Mouse (Mus musculus) lung, embryonic 14.5 days (tissue): ENCODE results near the gene Zbtb20. TPM values are rescaled to one million over a fixed set of nuclear protein-coding genes. Genes with fewer than 3 reads are reported as not detected.

Experiments used
- ATAC-seq: fragments of 200-750 bp; cut with Nextera tagmentation; 2 replicates; pipeline ENCODE4 v1.8.0; 2017; ENCODE audit warnings: mild to moderate bottlenecking, moderate TSS enrichment, moderate library complexity; ENCODE audit not compliant: insufficient read depth
- DNase-seq: peaks from one replicate; pipeline ENCODE4 v3.0.0-alpha.2; 2015
- H3K27ac ChIP-seq: fragments of 300-500 bp; sonication (generic); 2 replicates; pipeline ENCODE4 v1.5.1; 2014; ENCODE audit warnings: low read depth, mild to moderate bottlenecking, moderate library complexity
- H3K27me3 ChIP-seq: fragments of 300-500 bp; sonication (generic); 2 replicates; pipeline ENCODE4 v1.6.1; 2014; ENCODE audit warnings: low read length, control low read depth; ENCODE audit not compliant: insufficient read depth
- H3K36me3 ChIP-seq: fragments of 300-500 bp; sonication (generic); 2 replicates; pipeline ENCODE4 v1.6.1; 2014; ENCODE audit warnings: control low read depth; ENCODE audit not compliant: insufficient read depth
- H3K4me1 ChIP-seq: fragments of 300-500 bp; sonication (generic); 2 replicates; pipeline ENCODE4 v1.6.1; 2014; ENCODE audit warnings: antibody characterized with exemption, control low read depth; ENCODE audit not compliant: insufficient read depth
- H3K4me2 ChIP-seq: fragments of 300-500 bp; sonication (generic); 2 replicates; pipeline ENCODE4 v1.6.1; 2014; ENCODE audit warnings: mild to moderate bottlenecking
- H3K4me3 ChIP-seq: fragments of 300-500 bp; sonication (generic); 2 replicates; pipeline ENCODE4 v1.5.1; 2014; ENCODE audit warnings: low read depth, low read length
- H3K9ac ChIP-seq: fragments of 300-500 bp; sonication (generic); 2 replicates; pipeline ENCODE4 v1.6.1; 2014
- H3K9me3 ChIP-seq: fragments of 300-500 bp; sonication (generic); 2 replicates; pipeline ENCODE4 v1.6.1; 2016; ENCODE audit warnings: low read depth, low read length, control low read depth
- CTCF ChIP-seq: IDR thresholded peaks from 2 replicates; pipeline ENCODE4 v1.5.1; 2016; ENCODE audit warnings: antibody characterized with exemption, low read depth
- WGBS: fragments of 180-500 bp; shearing (Covaris S2); extraction: QIAGEN DNeasy Blood & Tissue Kit; methylation state at CpG from one replicate; pipeline ENCODE4 v1.1.7; 2014; 5-methylcytosine and 5-hydroxymethylcytosine counted together
- polyA plus RNA-seq: library from polyadenylated mRNA; unstranded; fragments of >200 nt; fragmentation: Nextera tagmentation; extraction: Ambion mirVana; gene quantifications from 2 replicates; pipeline ENCODE4 v1.2.1, GENCODE M21; 2014

Gene Zbtb20
- polyA plus RNA-seq, 1 experiment from 2014 or later: 17.6 TPM

- Histone ChIP-seq H3K27ac (no peak overlapping the region), H3K9ac (no peak overlapping the region), H3K36me3 (no peaks in the 10 kb centered on the region), H3K9me3 (no peaks in the 10 kb centered on the region), H3K4me2 (no peak overlapping the region), H3K4me3 (no peak overlapping the region), H3K27me3 (no peaks in the 10 kb centered on the region), H3K4me1 (no peaks in the 10 kb centered on the region)
- no peak for TF ChIP-seq CTCF
- 74% methylated on average over 6 of the region's 6 CpGs for WGBS
- DNase-seq: no peak
- no peak for ATAC-seq
Measured at GRCm38 (mm10) chr16:43655183-43655787, 779.6 kb downstream of the Zbtb20 start.

- Histone ChIP-seq H3K36me3 (no peaks in the 10 kb centered on the region), H3K27me3 (no peaks in the 10 kb centered on the region), H3K9me3 (no peaks in the 10 kb centered on the region), H3K4me3 (no peak overlapping the region), H3K9ac (no peak overlapping the region), H3K4me1 (no peaks in the 10 kb centered on the region), H3K4me2 (no peak overlapping the region), H3K27ac (no peak overlapping the region)
- no peak for ATAC-seq
- WGBS: 86% methylated on average over 5 of the region's 5 CpGs
- no peak for TF ChIP-seq CTCF
- no peak for DNase-seq
Measured at GRCm38 (mm10) chr16:43661576-43661975, 785.9 kb downstream of the Zbtb20 start.

GRCm38 (mm10) chr16:43662124-43663004 lies 786.7 kb downstream of the Zbtb20 start:
- no peak overlapping the region for H3K4me3 ChIP-seq
- DNase-seq (no peak), ATAC-seq (no peak)
- no peaks in the 10 kb centered on the region for H3K27me3 ChIP-seq
- no peaks in the 10 kb centered on the region for H3K4me1 ChIP-seq
- H3K4me2 ChIP-seq: no peak overlapping the region
- WGBS: 84% methylated on average over 10 of the region's 10 CpGs
- no peak overlapping the region for H3K27ac ChIP-seq
- H3K9me3 ChIP-seq: no peaks in the 10 kb centered on the region
- no peaks in the 10 kb centered on the region for H3K36me3 ChIP-seq
- no peak overlapping the region for H3K9ac ChIP-seq
- no peak for TF ChIP-seq CTCF

GRCm38 (mm10) chr16:43663978-43664579 lies 788.4 kb downstream of the Zbtb20 start, which contains the start of gene Tigit:
Gene Tigit, minus strand, starts transcription at chr16:43664146.
- Histone ChIP-seq H3K27ac (no peak within 1 kb of the TSS), H3K36me3 (no peaks in the 10 kb centered on the region), H3K4me1 (no peaks in the 10 kb centered on the region), H3K4me2 (no peak within 1 kb of the TSS), H3K27me3 (no peaks in the 10 kb centered on the region), H3K9me3 (no peaks in the 10 kb centered on the region), H3K9ac (no peak within 1 kb of the TSS), H3K4me3 (no peak within 1 kb of the TSS)
- DNase-seq (no peak), ATAC-seq (no peak)
- 52% methylated on average over 7 of the region's 7 CpGs for WGBS
- no peak for TF ChIP-seq CTCF

- DNase-seq (no peak), ATAC-seq (no peak)
- Histone ChIP-seq H3K4me2 (no peak overlapping the region), H3K27me3 (no peaks in the 10 kb centered on the region), H3K27ac (no peak overlapping the region), H3K36me3 (no peaks in the 10 kb centered on the region), H3K9me3 (no peaks in the 10 kb centered on the region), H3K4me3 (no peak overlapping the region), H3K9ac (no peak overlapping the region), H3K4me1 (no peaks in the 10 kb centered on the region)
- no peak for TF ChIP-seq CTCF
Measured at GRCm38 (mm10) chr16:43664861-43665260, 789.2 kb downstream of the Zbtb20 start.

- H3K4me3 ChIP-seq: no peak overlapping the region
- no peaks in the 10 kb centered on the region for H3K27me3 ChIP-seq
- no peak overlapping the region for H3K9ac ChIP-seq
- DNase-seq: no peak
- WGBS: 87% methylated on average over 3 of the region's 3 CpGs
- H3K27ac ChIP-seq: no peak overlapping the region
- H3K9me3 ChIP-seq: no peaks in the 10 kb centered on the region
- H3K4me2 ChIP-seq: no peak overlapping the region
- ATAC-seq: no peak
- TF ChIP-seq CTCF: no peak
- H3K36me3 ChIP-seq: no peaks in the 10 kb centered on the region
- H3K4me1 ChIP-seq: no peaks in the 10 kb centered on the region
Measured at GRCm38 (mm10) chr16:43668294-43668693, 792.6 kb downstream of the Zbtb20 start.

- H3K4me3 ChIP-seq: no peak overlapping the region
- no peaks in the 10 kb centered on the region for H3K36me3 ChIP-seq
- no peak overlapping the region for H3K27ac ChIP-seq
- no peak overlapping the region for H3K9ac ChIP-seq
- H3K27me3 ChIP-seq: no peaks in the 10 kb centered on the region
- DNase-seq (no peak), ATAC-seq (no peak)
- 88% methylated on average over 1 of the region's 1 CpGs for WGBS
- H3K4me1 ChIP-seq: no peaks in the 10 kb centered on the region
- no peaks in the 10 kb centered on the region for H3K9me3 ChIP-seq
- H3K4me2 ChIP-seq: no peak overlapping the region
- no peak for TF ChIP-seq CTCF
Measured at GRCm38 (mm10) chr16:43671972-43672371, 796.3 kb downstream of the Zbtb20 start.
